Mouse (Mus musculus) midbrain, embryonic 11.5 days (tissue): ENCODE measurements around the gene Ccdc38. TPM values are rescaled to one million over a fixed set of nuclear protein-coding genes. Genes with fewer than 3 reads are reported as not detected.

Experiments
- ATAC-seq: fragments of 200-750 bp; cut with Nextera tagmentation; 2 replicates; pipeline ENCODE4 v1.8.0; 2017; ENCODE audit warnings: moderate TSS enrichment, moderate library complexity; ENCODE audit not compliant: low FRiP score
- DNase-seq: peaks from one replicate; pipeline ENCODE4 v3.0.0; 2015; ENCODE audit warnings: low spot score; ENCODE audit errors: missing footprints
- H3K27ac ChIP-seq: fragments of 300-500 bp; sonication (generic); 2 replicates; pipeline ENCODE4 v1.5.1; 2014; ENCODE audit warnings: low read depth, low read length
- H3K27me3 ChIP-seq: fragments of 300-500 bp; sonication (generic); 2 replicates; pipeline ENCODE4 v1.6.1; 2014; ENCODE audit warnings: mild to moderate bottlenecking, low read length, moderate library complexity, mixed read lengths; ENCODE audit not compliant: control insufficient read depth, insufficient read depth
- H3K36me3 ChIP-seq: fragments of 300-500 bp; sonication (generic); 2 replicates; pipeline ENCODE4 v1.6.1; 2014; ENCODE audit warnings: mild to moderate bottlenecking, low read length, moderate library complexity, mixed read lengths; ENCODE audit not compliant: control insufficient read depth, insufficient read depth
- H3K4me1 ChIP-seq: fragments of 300-500 bp; sonication (generic); 2 replicates; pipeline ENCODE4 v1.6.1; 2014; ENCODE audit warnings: low read length; ENCODE audit not compliant: control insufficient read depth, insufficient read depth
- H3K4me2 ChIP-seq: fragments of 300-500 bp; sonication (generic); 2 replicates; pipeline ENCODE4 v1.6.1; 2014; ENCODE audit warnings: mild to moderate bottlenecking, moderate library complexity
- H3K4me3 ChIP-seq: fragments of 300-500 bp; sonication (generic); 2 replicates; pipeline ENCODE4 v1.5.1; 2014; ENCODE audit warnings: low read depth, low read length
- H3K9ac ChIP-seq: fragments of 300-500 bp; sonication (generic); 2 replicates; pipeline ENCODE4 v1.6.1; 2014; ENCODE audit warnings: low read length
- H3K9me3 ChIP-seq: fragments of 300-500 bp; sonication (generic); 2 replicates; pipeline ENCODE4 v1.6.1; 2016; ENCODE audit warnings: low read length; ENCODE audit not compliant: control insufficient read depth
- WGBS: fragments of 180-500 bp; shearing (Covaris S2); extraction: QIAGEN DNeasy Blood & Tissue Kit; methylation state at CpG from one replicate; pipeline ENCODE4 v1.1.7; 2014; 5-methylcytosine and 5-hydroxymethylcytosine counted together
- polyA plus RNA-seq: library from polyadenylated mRNA; unstranded; fragments of >200 nt; fragmentation: Nextera tagmentation; extraction: Ambion mirVana; gene quantifications from 2 replicates; pipeline ENCODE4 v1.2.1, GENCODE M21; 2014

Ccdc38 gene
- polyA plus RNA-seq, 1 experiment from 2014 or later, result 0.44 TPM

GRCm38 (mm10) chr10:93518620-93519019, 21.8 kb upstream of the Ccdc38 start:
- DNase-seq, result no peak
- WGBS, result 86% methylated on average over 2 of the region's 2 CpGs
- no peak overlapping the region for H3K4me2 ChIP-seq

GRCm38 (mm10) chr10:93519159-93519558, 21.3 kb upstream of the Ccdc38 start:
- ATAC-seq (no peak), DNase-seq (no peak)
- Histone ChIP-seq H3K4me1 (no peaks in the 10 kb centered on the region), H3K27me3 (no peaks in the 10 kb centered on the region), H3K36me3 (no peaks in the 10 kb centered on the region), H3K4me2 (no peak overlapping the region), H3K9ac (no peak overlapping the region), H3K9me3 (no peaks in the 10 kb centered on the region), H3K4me3 (no peak overlapping the region), H3K27ac (no peak overlapping the region)
- 90% methylated on average over 8 of the region's 8 CpGs for whole genome bisulfite sequencing

More at GRCm38 (mm10) chr10:93518620-93519019, 21.8 kb upstream of the Ccdc38 start:
- Histone ChIP-seq H3K9me3 (no peaks in the 10 kb centered on the region), H3K36me3 (no peaks in the 10 kb centered on the region), H3K27ac (no peak overlapping the region), H3K27me3 (no peaks in the 10 kb centered on the region), H3K4me1 (no peaks in the 10 kb centered on the region), H3K4me3 (no peak overlapping the region), H3K9ac (no peak overlapping the region)
- ATAC-seq, result no peak

- 92% methylated on average over 5 of the region's 5 CpGs for WGBS
- Histone ChIP-seq H3K4me2 (no peak overlapping the region), H3K4me1 (no peaks in the 10 kb centered on the region), H3K4me3 (no peak overlapping the region), H3K9ac (no peak overlapping the region), H3K27me3 (no peaks in the 10 kb centered on the region), H3K27ac (no peak overlapping the region), H3K9me3 (no peaks in the 10 kb centered on the region), H3K36me3 (no peaks in the 10 kb centered on the region)
- ATAC-seq (no peak), DNase-seq (no peak)
These were observed 20.7 kb upstream of the Ccdc38 start for GRCm38 (mm10) chr10:93519756-93520155.

GRCm38 (mm10) chr10:93520994-93521393, 19.4 kb upstream of the Ccdc38 start:
- no peak for ATAC-seq
- Histone ChIP-seq H3K27me3 (no peaks in the 10 kb centered on the region), H3K9ac (no peak overlapping the region), H3K4me2 (no peak overlapping the region), H3K36me3 (no peaks in the 10 kb centered on the region), H3K27ac (no peak overlapping the region), H3K4me1 (no peaks in the 10 kb centered on the region), H3K9me3 (no peaks in the 10 kb centered on the region), H3K4me3 (no peak overlapping the region)
- DNase-seq, result no peak
- WGBS, result 92% methylated on average over 4 of the region's 4 CpGs

GRCm38 (mm10) chr10:93525329-93525728, 15.1 kb upstream of the Ccdc38 start:
- Histone ChIP-seq H3K4me1 (no peaks in the 10 kb centered on the region), H3K9me3 (no peaks in the 10 kb centered on the region; the same call in 1 of the 2 replicates), H3K4me2 (no peak overlapping the region), H3K4me3 (no peak overlapping the region), H3K36me3 (no peaks in the 10 kb centered on the region), H3K27me3 (no peaks in the 10 kb centered on the region), H3K9ac (no peak overlapping the region), H3K27ac (no peak overlapping the region)
- 81% methylated on average over 1 of the region's 1 CpGs for WGBS
- DNase-seq (no peak), ATAC-seq (no peak)

GRCm38 (mm10) chr10:93538287-93538686, 2.1 kb upstream of the Ccdc38 start:
- ATAC-seq, result no peak
- Histone ChIP-seq H3K9ac (no peak overlapping the region), H3K4me1 (peaks cover 6% of the 10 kb centered on the region; the same call in 1 of the 2 replicates), H3K4me3 (no peak overlapping the region), H3K9me3 (no peaks in the 10 kb centered on the region), H3K4me2 (no peak overlapping the region), H3K27me3 (no peaks in the 10 kb centered on the region; the same call in 1 of the 2 replicates), H3K36me3 (no peaks in the 10 kb centered on the region), H3K27ac (no peak overlapping the region)
- DNase-seq, result no peak
- WGBS, result 98% methylated on average over 2 of the region's 2 CpGs

- Histone ChIP-seq H3K27ac (no peak overlapping the region), H3K4me2 (no peak overlapping the region), H3K36me3 (no peaks in the 10 kb centered on the region), H3K4me1 (peaks cover 6% of the 10 kb centered on the region; the same call in 1 of the 2 replicates), H3K9me3 (no peaks in the 10 kb centered on the region), H3K27me3 (no peaks in the 10 kb centered on the region; the same call in 1 of the 2 replicates), H3K4me3 (no peak overlapping the region), H3K9ac (no peak overlapping the region)
- no peak for ATAC-seq
- WGBS, result 49% methylated on average over 6 of the region's 6 CpGs
- DNase-seq, result no peak
These were observed 1.6 kb upstream of the Ccdc38 start for GRCm38 (mm10) chr10:93538818-93539217.

GRCm38 (mm10) chr10:93539775-93540430, 529 bp upstream of the Ccdc38 start, which contains the start of gene Amdhd1:
Gene Amdhd1, minus strand, starts transcription at chr10:93540033.
- Histone ChIP-seq H3K9ac (peak within 1 kb of the TSS; percentile 54), H3K4me3 (peak within 1 kb of the TSS; percentile 31), H3K36me3 (no peaks in the 10 kb centered on the region), H3K27me3 (no peaks in the 10 kb centered on the region; the same call in 1 of the 2 replicates), H3K4me1 (peaks cover 4% of the 10 kb centered on the region; the same call in 1 of the 2 replicates), H3K27ac (no peak within 1 kb of the TSS), H3K4me2 (peak within 1 kb of the TSS; percentile 59), H3K9me3 (no peaks in the 10 kb centered on the region)
- peak; percentile 95 for ATAC-seq
- peak; percentile 93 for DNase-seq
- 4% methylated on average over 35 of the region's 35 CpGs for WGBS

GRCm38 (mm10) chr10:93541585-93541984, 1.2 kb downstream of the Ccdc38 start:
- H3K9me3 ChIP-seq, result no peaks in the 10 kb centered on the region
- DNase-seq, result no peak
- H3K4me2 ChIP-seq, result no peak overlapping the region
- no peak for ATAC-seq
- 92% methylated on average over 1 of the region's 1 CpGs for WGBS
- H3K4me3 ChIP-seq, result no peak overlapping the region
- no peaks in the 10 kb centered on the region; the same call in 1 of the 2 replicates for H3K27me3 ChIP-seq
- no peak overlapping the region for H3K27ac ChIP-seq
- no peaks in the 10 kb centered on the region for H3K36me3 ChIP-seq
- peaks cover 4% of the 10 kb centered on the region; the same call in 1 of the 2 replicates for H3K4me1 ChIP-seq
- H3K9ac ChIP-seq, result no peak overlapping the region
